Mouse (Mus musculus) neural tube, embryonic 14.5 days (tissue): ENCODE results near the gene Gm21983. TPM values are rescaled to one million over a fixed set of nuclear protein-coding genes. Genes with fewer than 3 reads are reported as not detected.

Experiments used
- ATAC-seq: fragments of 200-750 bp; cut with Nextera tagmentation; 2 replicates; pipeline ENCODE4 v1.8.0; 2017; ENCODE audit warnings: low read depth, mild to moderate bottlenecking, moderate TSS enrichment, moderate library complexity
- H3K27ac ChIP-seq: fragments of 300-500 bp; sonication (generic); 2 replicates; pipeline ENCODE4 v1.5.1; 2014; ENCODE audit warnings: low read depth, mild to moderate bottlenecking, control low read depth, low read length, moderate library complexity, mixed read lengths
- H3K27me3 ChIP-seq: fragments of 300-500 bp; sonication (generic); 2 replicates; pipeline ENCODE4 v1.6.1; 2014; ENCODE audit warnings: low read length; ENCODE audit not compliant: control insufficient read depth, insufficient read depth
- H3K36me3 ChIP-seq: fragments of 300-500 bp; sonication (generic); 2 replicates; pipeline ENCODE4 v1.6.1; 2014; ENCODE audit warnings: low read length, mixed read lengths; ENCODE audit not compliant: control insufficient read depth, insufficient read depth
- H3K4me1 ChIP-seq: fragments of 300-500 bp; sonication (generic); 2 replicates; pipeline ENCODE4 v1.6.1; 2014; ENCODE audit warnings: low read length; ENCODE audit not compliant: control insufficient read depth, insufficient read depth
- H3K4me2 ChIP-seq: fragments of 300-500 bp; sonication (generic); 2 replicates; pipeline ENCODE4 v1.6.1; 2014; ENCODE audit warnings: mild to moderate bottlenecking, low read depth, low read length, control low read depth
- H3K4me3 ChIP-seq: fragments of 300-500 bp; sonication (generic); 2 replicates; pipeline ENCODE4 v1.5.1; 2014; ENCODE audit warnings: low read depth, low read length, control low read depth, mixed read lengths
- H3K9ac ChIP-seq: fragments of 300-500 bp; sonication (generic); replicated peaks from 2 replicates; pipeline ENCODE4 v1.6.1; 2014; ENCODE audit warnings: low read depth, mild to moderate bottlenecking, control low read depth, low read length, mixed read lengths
- H3K9me3 ChIP-seq: fragments of 300-500 bp; sonication (generic); 2 replicates; pipeline ENCODE4 v1.6.1; 2016; ENCODE audit warnings: low read length; ENCODE audit not compliant: control insufficient read depth
- WGBS: fragments of 180-500 bp; shearing (Covaris S2); extraction: QIAGEN DNeasy Blood & Tissue Kit; methylation state at CpG from one replicate; pipeline ENCODE4 v1.1.7; 2014; 5-methylcytosine and 5-hydroxymethylcytosine counted together
- polyA plus RNA-seq: library from polyadenylated mRNA; unstranded; fragments of >200 nt; fragmentation: Nextera tagmentation; extraction: Ambion mirVana; gene quantifications from 2 replicates; pipeline ENCODE4 v1.2.1, GENCODE M21; 2014

Gene Gm21983
- polyA plus RNA-seq, 1 experiment from 2014 or later = not detected

DNA sequence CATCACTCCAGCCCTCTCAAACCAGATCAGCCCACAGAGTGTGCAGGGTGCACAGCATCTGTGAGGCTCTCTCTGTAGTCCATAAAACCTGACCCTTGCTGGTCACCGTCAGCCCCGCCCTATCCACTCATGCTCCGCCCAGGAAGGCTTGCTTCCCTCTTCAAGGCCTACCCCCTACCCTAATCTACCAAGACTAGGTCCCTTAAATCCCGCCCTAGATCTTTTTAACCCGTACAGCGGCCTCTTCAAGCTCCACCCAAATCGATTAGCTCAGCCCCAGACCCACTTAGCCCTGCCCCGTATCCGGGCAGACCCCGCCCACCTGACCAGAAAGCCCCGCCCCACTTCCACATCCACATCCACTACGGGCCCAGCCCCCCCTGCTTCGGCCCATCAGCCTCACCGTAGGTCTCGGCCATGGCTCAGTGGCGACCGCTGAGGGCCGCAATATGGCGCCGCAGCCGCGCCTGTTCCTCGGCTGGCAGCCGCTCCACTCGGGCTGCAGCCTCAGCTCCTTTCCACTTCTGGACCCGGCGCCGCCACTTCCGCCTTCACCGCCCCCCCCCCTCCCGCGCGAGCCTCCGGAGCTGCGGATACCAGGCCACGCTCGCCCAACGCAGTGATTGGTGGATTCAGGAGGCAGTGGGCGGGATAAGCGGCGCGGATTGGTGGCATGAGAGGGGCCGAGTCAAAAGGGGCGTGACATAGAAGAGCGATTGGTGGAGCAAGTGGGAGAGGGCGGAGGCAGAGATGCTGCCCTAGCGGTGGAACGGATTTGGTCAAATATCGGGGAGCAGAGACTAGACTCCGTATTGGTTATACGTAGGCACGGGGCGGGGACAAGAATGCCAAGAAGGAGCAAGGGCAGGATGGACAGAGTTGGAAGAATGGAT, 2.3 kb downstream of the Gm21983 start, which contains the start of gene Rab4b:
Gene Rab4b (minus strand): TSS at position 573 of the 893 bp plus-strand sequence.
- Histone ChIP-seq H3K9me3 (no peaks in the 10 kb centered on the region), H3K36me3 (peaks cover 10% of the 10 kb centered on the region; the same call in 1 of the 2 replicates), H3K9ac (peak within 1 kb of the TSS; percentile 64), H3K4me2 (peak within 1 kb of the TSS; percentile 55), H3K4me1 (peaks cover 5% of the 10 kb centered on the region), H3K27ac (peak within 1 kb of the TSS; percentile 88), H3K4me3 (peak within 1 kb of the TSS; percentile 63), H3K27me3 (no peaks in the 10 kb centered on the region)
- under 1% methylated on average over 49 of the region's 53 CpGs for WGBS
- peak; percentile 98 for ATAC-seq

DNA sequence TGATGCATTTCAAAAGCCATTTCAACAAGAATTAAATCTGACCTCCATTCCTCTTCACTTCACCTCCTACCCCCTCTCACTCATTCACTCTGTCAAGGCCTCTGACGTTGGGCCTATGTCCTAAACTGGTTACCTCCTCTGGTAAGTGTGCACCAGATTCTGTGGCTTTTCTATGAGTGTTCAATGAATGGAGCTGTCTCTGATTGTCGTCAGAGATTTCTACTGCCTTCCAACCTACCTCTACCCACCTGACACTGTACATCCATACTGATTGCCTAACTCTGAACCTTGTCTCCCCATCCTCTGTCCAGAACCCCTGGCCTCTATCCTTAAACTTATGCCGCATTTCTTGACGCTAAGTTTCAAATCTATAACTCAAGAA, 3.0 kb downstream of the Gm21983 start:
- Histone ChIP-seq H3K4me2 (peak overlapping the region; percentile 55), H3K27ac (peak overlapping the region; percentile 88), H3K36me3 (peaks cover 12% of the 10 kb centered on the region), H3K9ac (peak overlapping the region; percentile 64), H3K9me3 (no peaks in the 10 kb centered on the region), H3K4me1 (peaks cover 5% of the 10 kb centered on the region), H3K4me3 (peak overlapping the region; percentile 63), H3K27me3 (no peaks in the 10 kb centered on the region)
- ATAC-seq = no peak
- WGBS = 31% methylated on average over 4 of the region's 4 CpGs

DNA sequence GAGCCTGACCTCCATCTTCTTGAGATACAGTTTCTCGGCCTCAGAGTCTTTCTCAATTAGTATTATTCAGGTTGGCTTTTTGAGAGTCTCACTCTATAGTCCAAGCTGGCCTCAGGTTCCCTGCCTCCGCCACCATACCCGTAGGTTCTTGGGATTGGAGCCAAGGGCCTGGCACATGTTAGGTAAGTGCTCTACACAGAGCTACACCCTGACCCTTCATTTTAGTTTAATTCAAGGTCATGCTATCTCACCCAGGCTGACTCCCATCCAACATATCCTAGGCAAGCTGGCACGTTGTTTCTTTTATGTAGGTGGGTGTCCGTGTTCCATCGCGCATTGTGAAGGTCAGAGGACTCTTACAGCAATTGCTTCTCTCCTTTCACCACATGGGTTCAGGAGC, 6.0 kb downstream of the Gm21983 start:
- ATAC-seq = no peak
- Histone ChIP-seq H3K9me3 (no peaks in the 10 kb centered on the region), H3K9ac (no peak overlapping the region), H3K27me3 (no peaks in the 10 kb centered on the region), H3K4me1 (peaks cover 5% of the 10 kb centered on the region), H3K4me3 (no peak overlapping the region), H3K36me3 (peaks cover 23% of the 10 kb centered on the region), H3K27ac (no peak overlapping the region), H3K4me2 (no peak overlapping the region)
- 96% methylated on average over 7 of the region's 7 CpGs for WGBS

GRCm38 (mm10) chr7:27174496-27174895, 6.4 kb downstream of the Gm21983 start:
- no peaks in the 10 kb centered on the region for H3K9me3 ChIP-seq
- peaks cover 3% of the 10 kb centered on the region for H3K4me1 ChIP-seq
- no peak overlapping the region for H3K27ac ChIP-seq
- no peak overlapping the region for H3K4me3 ChIP-seq
- H3K36me3 ChIP-seq = peaks cover 23% of the 10 kb centered on the region
- WGBS = 92% methylated on average over 15 of the region's 15 CpGs
- no peak overlapping the region for H3K9ac ChIP-seq
- H3K27me3 ChIP-seq = no peaks in the 10 kb centered on the region
- no peak overlapping the region for H3K4me2 ChIP-seq
- ATAC-seq = no peak

GRCm38 (mm10) chr7:27170981-27171380, 9.9 kb downstream of the Gm21983 start:
- Histone ChIP-seq H3K4me2 (no peak overlapping the region), H3K27me3 (no peaks in the 10 kb centered on the region), H3K4me3 (no peak overlapping the region), H3K4me1 (peaks cover 5% of the 10 kb centered on the region), H3K36me3 (peaks cover 23% of the 10 kb centered on the region), H3K9me3 (no peaks in the 10 kb centered on the region), H3K9ac (no peak overlapping the region), H3K27ac (no peak overlapping the region)
- WGBS = 90% methylated on average over 3 of the region's 3 CpGs
- no peak for ATAC-seq

DNA sequence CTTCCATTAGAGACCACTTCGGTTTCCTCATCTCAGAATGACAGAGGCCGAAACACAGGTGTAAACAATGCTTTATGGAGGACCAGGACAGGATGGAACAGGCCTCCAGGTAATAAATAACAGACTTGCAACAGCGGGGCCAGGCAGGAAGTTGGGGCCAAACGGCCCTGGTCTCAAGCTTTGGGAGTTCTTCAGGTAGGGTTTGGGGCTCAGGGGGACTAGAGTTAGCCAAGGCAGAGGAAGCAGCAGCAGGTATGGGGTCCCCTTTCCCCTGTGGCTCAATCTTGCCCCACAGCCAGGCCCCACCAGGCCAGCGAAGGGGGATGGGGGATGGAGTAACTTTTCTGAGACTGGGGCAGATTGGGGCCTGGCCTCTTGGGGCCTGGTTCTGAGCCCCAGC, 12.5 kb downstream of the Gm21983 start:
- Histone ChIP-seq H3K27ac (no peak overlapping the region), H3K4me3 (no peak overlapping the region), H3K4me2 (no peak overlapping the region), H3K27me3 (no peaks in the 10 kb centered on the region), H3K4me1 (peaks cover 28% of the 10 kb centered on the region), H3K36me3 (peaks cover 15% of the 10 kb centered on the region), H3K9me3 (no peaks in the 10 kb centered on the region), H3K9ac (no peak overlapping the region)
- WGBS = 91% methylated on average over 5 of the region's 5 CpGs
- ATAC-seq = no peak

GRCm38 (mm10) chr7:27167475-27168094, 13.3 kb downstream of the Gm21983 start:
- peak; percentile 1; the same call in 1 of the 2 replicates for ATAC-seq
- 69% methylated on average over 11 of the region's 11 CpGs for WGBS
- Histone ChIP-seq H3K4me3 (peak overlapping the region; percentile 70), H3K4me1 (peaks cover 36% of the 10 kb centered on the region), H3K4me2 (peak overlapping the region; percentile 73), H3K27me3 (no peaks in the 10 kb centered on the region), H3K9me3 (no peaks in the 10 kb centered on the region), H3K27ac (peak overlapping the region; percentile 98), H3K9ac (peak overlapping the region; percentile 78; the same call in 1 of the 2 replicates), H3K36me3 (peaks cover 8% of the 10 kb centered on the region)

- Histone ChIP-seq H3K9me3 (no peaks in the 10 kb centered on the region), H3K27ac (peak within 1 kb of the TSS; percentile 98), H3K4me2 (peak within 1 kb of the TSS; percentile 73), H3K4me1 (peaks cover 42% of the 10 kb centered on the region), H3K4me3 (peak within 1 kb of the TSS; percentile 70), H3K27me3 (no peaks in the 10 kb centered on the region), H3K9ac (peak within 1 kb of the TSS; percentile 78), H3K36me3 (peaks cover 4% of the 10 kb centered on the region; the same call in 1 of the 2 replicates)
- 1% methylated on average over 61 of the region's 61 CpGs for WGBS
- peak; percentile 79 for ATAC-seq
Measured at GRCm38 (mm10) chr7:27166614-27167474, 14.0 kb downstream of the Gm21983 start, which contains the start of gene Egln2. Gene Egln2 (minus strand): TSS chr7:27166802.
